Mouse (Mus musculus): ENCODE data around the gene Gm49384. TPM values are rescaled to one million over a fixed set of nuclear protein-coding genes. Genes with fewer than 3 reads are reported as not detected.

The Gm49384 gene
- polyA plus RNA-seq, 1 experiment from 2014 or later = 25.8 TPM

DNA sequence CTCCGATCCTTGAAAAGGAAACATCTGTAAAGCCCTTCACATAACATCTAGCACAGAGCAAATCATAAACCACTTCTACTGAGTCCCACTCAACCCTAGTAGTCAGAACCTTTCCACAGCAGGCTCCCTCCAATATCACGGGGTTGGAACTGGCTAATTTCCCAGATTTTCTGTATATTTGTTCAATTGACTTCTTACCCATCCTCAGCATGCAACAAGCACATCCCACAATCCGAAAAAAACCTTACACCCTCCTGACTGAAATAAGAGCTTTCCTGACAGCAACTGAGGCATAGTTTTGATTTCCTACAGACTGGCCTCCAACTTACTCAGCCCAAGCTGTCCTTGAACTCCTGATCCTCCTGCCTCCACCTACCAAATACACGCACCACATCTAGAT is 47.6 kb downstream of the Gm49384 start:
- ATAC-seq (replicated peaks; ENCODE audit: low FRiP score, low TSS enrichment, low read depth) (no peak), DNase-seq (ENCODE audit: low spot score) (no peak)
- Histone ChIP-seq H3K4me2 (ENCODE audit: low read length) (no peak overlapping the region), H3K4me3 (ENCODE audit: low read depth, low read length) (no peak overlapping the region), H3K27me3 (replicated peaks; ENCODE audit: control insufficient read depth, insufficient read depth, low read length) (no peaks in the 10 kb centered on the region), H3K4me1 (replicated peaks; ENCODE audit: control insufficient read depth, insufficient read depth, low read length) (peaks cover 4% of the 10 kb centered on the region; the same call in 1 of the 2 replicates), H3K27ac (ENCODE audit: low read depth) (no peak overlapping the region), H3K9me3 (ENCODE audit: control insufficient read depth, low read length) (no peaks in the 10 kb centered on the region), H3K9ac (ENCODE audit: low read length) (no peak overlapping the region), H3K36me3 (ENCODE audit: control insufficient read depth, insufficient read depth, low read length) (peaks cover 24% of the 10 kb centered on the region)
- WGBS = 87% methylated on average over 4 of the region's 4 CpGs

DNA sequence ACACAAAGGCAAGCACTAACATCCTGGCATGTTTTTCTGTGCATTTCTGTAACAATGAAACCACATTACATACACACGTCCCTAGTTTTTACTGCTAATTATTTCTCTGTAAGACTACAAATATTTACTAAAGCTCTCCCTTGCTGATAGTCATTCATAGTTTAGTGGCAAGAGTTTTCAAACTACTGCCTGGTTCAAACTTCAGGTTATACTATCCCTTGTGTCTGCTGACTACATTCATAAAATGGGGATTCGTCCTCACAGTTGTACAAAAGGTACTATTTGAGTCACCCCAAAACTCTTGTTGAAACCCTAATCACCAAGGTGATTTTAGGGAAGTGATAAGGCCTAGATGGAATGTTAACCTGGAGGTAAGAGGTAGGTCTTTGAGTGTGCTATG is 48.1 kb downstream of the Gm49384 start:
- WGBS = 81% methylated on average over 2 of the region's 2 CpGs

DNA sequence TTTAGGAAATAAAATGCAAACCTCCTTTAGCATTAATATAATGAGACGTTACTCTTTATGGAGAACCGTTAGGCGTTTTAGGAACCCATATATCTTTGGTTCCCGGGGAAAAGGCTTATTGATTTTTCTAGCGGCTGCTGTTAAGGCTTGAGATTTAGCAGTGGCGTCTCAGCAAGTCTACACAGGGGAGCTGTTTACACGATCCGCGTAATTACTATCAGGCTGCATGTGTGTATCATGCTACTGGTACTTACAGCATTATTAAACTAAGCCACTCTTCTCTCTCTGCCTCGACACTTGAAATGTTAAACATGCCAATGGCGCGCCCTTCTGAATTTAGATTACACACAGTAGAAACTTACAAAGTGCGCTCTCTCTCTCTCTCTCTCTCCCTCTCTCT is 54.0 kb downstream of the Gm49384 start:
- no peak overlapping the region for H3K4me2 ChIP-seq (ENCODE audit: low read length)
- no peak overlapping the region for H3K27ac ChIP-seq (ENCODE audit: low read depth)
- H3K9me3 ChIP-seq (ENCODE audit: control insufficient read depth, low read length) = no peaks in the 10 kb centered on the region
- 59% methylated on average over 13 of the region's 13 CpGs for WGBS
- no peak for DNase-seq (ENCODE audit: low spot score)
- no peaks in the 10 kb centered on the region for H3K4me1 ChIP-seq (replicated peaks; ENCODE audit: control insufficient read depth, insufficient read depth, low read length)
- no peak overlapping the region for H3K4me3 ChIP-seq (ENCODE audit: low read depth, low read length)
- no peak for ATAC-seq (replicated peaks; ENCODE audit: low FRiP score, low TSS enrichment, low read depth)
- no peaks in the 10 kb centered on the region for H3K27me3 ChIP-seq (replicated peaks; ENCODE audit: control insufficient read depth, insufficient read depth, low read length)
- H3K9ac ChIP-seq (ENCODE audit: low read length) = no peak overlapping the region
- no peaks in the 10 kb centered on the region for H3K36me3 ChIP-seq (ENCODE audit: control insufficient read depth, insufficient read depth, low read length)

More for the DNA sequence above, 48.1 kb downstream of the Gm49384 start:
- Histone ChIP-seq H3K36me3 (ENCODE audit: control insufficient read depth, insufficient read depth, low read length) (peaks cover 24% of the 10 kb centered on the region), H3K27me3 (replicated peaks; ENCODE audit: control insufficient read depth, insufficient read depth, low read length) (no peaks in the 10 kb centered on the region), H3K9me3 (ENCODE audit: control insufficient read depth, low read length) (no peaks in the 10 kb centered on the region), H3K4me2 (ENCODE audit: low read length) (no peak overlapping the region), H3K27ac (ENCODE audit: low read depth) (no peak overlapping the region), H3K9ac (ENCODE audit: low read length) (no peak overlapping the region), H3K4me1 (replicated peaks; ENCODE audit: control insufficient read depth, insufficient read depth, low read length) (peaks cover 4% of the 10 kb centered on the region; the same call in 1 of the 2 replicates), H3K4me3 (ENCODE audit: low read depth, low read length) (no peak overlapping the region)
- no peak for DNase-seq (ENCODE audit: low spot score)
- ATAC-seq (replicated peaks; ENCODE audit: low FRiP score, low TSS enrichment, low read depth) = no peak

DNA sequence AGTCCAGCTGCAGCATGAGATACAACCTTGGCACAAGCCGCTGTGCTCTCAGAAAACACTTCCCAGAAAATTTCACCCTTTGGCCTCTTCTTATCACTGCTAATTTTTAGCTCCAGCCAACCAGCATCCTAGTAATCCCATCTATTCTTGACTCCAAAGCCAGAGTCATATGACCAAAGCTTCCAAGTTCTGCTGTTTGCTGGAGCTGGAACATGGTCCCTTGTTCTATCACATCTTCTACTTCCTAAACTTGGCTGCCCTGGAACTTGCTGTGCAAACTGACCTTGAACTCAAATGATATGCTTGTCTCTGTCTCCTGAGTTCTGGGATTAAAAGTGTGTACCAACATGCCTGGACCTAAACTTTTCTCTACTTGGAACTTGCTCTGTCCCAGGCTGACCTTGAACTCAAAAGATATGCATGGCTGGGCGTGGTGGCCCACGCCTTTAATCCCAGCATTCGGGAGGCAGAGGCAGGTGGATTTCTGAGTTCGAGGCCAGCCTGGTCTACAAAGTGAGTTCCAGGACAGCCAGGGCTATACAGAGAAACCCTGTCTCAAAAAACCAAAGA is 56.8 kb downstream of the Gm49384 start:
- DNase-seq (ENCODE audit: low spot score) = no peak
- no peak for ATAC-seq (replicated peaks; ENCODE audit: low FRiP score, low TSS enrichment, low read depth)
- Histone ChIP-seq H3K9ac (ENCODE audit: low read length) (no peak overlapping the region), H3K4me3 (ENCODE audit: low read depth, low read length) (no peak overlapping the region), H3K4me2 (ENCODE audit: low read length) (no peak overlapping the region), H3K9me3 (ENCODE audit: control insufficient read depth, low read length) (no peaks in the 10 kb centered on the region), H3K4me1 (replicated peaks; ENCODE audit: control insufficient read depth, insufficient read depth, low read length) (no peaks in the 10 kb centered on the region), H3K27me3 (replicated peaks; ENCODE audit: control insufficient read depth, insufficient read depth, low read length) (no peaks in the 10 kb centered on the region), H3K36me3 (ENCODE audit: control insufficient read depth, insufficient read depth, low read length) (no peaks in the 10 kb centered on the region), H3K27ac (ENCODE audit: low read depth) (no peak overlapping the region)
- WGBS = 88% methylated on average over 5 of the region's 5 CpGs

DNA sequence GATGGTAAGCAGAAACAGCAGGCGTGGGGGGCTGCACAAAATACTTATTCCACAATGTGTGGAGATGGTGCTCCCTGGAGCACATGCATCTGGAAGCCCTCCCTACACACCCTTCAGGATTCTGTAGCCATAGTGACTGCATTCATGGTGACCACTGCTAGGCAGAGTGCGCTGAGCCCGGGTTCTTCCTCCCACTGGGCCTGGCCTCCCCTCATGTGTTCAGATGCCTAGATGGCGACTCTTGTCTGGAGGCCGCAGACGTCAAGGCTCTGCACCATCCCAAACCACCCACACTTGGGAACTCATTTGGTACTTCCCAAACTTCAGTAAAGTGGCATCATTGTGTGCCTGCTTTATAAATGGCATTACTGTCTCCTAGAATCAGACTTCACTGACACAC is 60.6 kb downstream of the Gm49384 start:
- Histone ChIP-seq H3K4me3 (ENCODE audit: low read depth, low read length) (no peak overlapping the region), H3K9ac (ENCODE audit: low read length) (no peak overlapping the region), H3K27ac (ENCODE audit: low read depth) (no peak overlapping the region), H3K9me3 (ENCODE audit: control insufficient read depth, low read length) (no peaks in the 10 kb centered on the region), H3K4me1 (replicated peaks; ENCODE audit: control insufficient read depth, insufficient read depth, low read length) (no peaks in the 10 kb centered on the region), H3K27me3 (replicated peaks; ENCODE audit: control insufficient read depth, insufficient read depth, low read length) (no peaks in the 10 kb centered on the region), H3K36me3 (ENCODE audit: control insufficient read depth, insufficient read depth, low read length) (no peaks in the 10 kb centered on the region), H3K4me2 (ENCODE audit: low read length) (no peak overlapping the region)
- DNase-seq (ENCODE audit: low spot score) (no peak), ATAC-seq (replicated peaks; ENCODE audit: low FRiP score, low TSS enrichment, low read depth) (no peak)
- WGBS = 83% methylated on average over 6 of the region's 6 CpGs

DNA sequence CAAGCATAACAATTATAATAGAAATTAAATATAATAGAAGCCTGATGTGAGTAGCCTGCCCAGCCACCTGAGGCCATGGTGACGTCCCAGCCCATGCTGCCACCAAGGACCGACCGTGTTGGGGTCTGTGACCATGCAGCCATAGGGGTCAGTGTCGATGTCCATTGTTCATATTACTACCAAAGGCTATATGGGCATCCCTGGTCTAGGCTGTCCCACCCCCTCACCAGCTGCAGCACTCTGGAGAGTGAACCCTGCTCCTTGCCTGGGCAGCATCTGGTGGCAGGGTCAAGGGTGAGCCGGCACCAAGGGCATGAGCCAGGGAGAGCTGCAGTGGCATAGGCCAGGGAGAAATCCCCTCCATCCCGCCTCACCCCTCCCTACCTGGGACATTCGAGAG is 64.2 kb downstream of the Gm49384 start:
- H3K27me3 ChIP-seq (replicated peaks; ENCODE audit: control insufficient read depth, insufficient read depth, low read length) = no peaks in the 10 kb centered on the region
- H3K36me3 ChIP-seq (ENCODE audit: control insufficient read depth, insufficient read depth, low read length) = no peaks in the 10 kb centered on the region
- no peaks in the 10 kb centered on the region for H3K4me1 ChIP-seq (replicated peaks; ENCODE audit: control insufficient read depth, insufficient read depth, low read length)
- H3K27ac ChIP-seq (ENCODE audit: low read depth) = no peak overlapping the region
- H3K9ac ChIP-seq (ENCODE audit: low read length) = no peak overlapping the region
- 86% methylated on average over 7 of the region's 7 CpGs for WGBS
- no peak overlapping the region for H3K4me2 ChIP-seq (ENCODE audit: low read length)
- no peaks in the 10 kb centered on the region for H3K9me3 ChIP-seq (ENCODE audit: control insufficient read depth, low read length)
- H3K4me3 ChIP-seq (ENCODE audit: low read depth, low read length) = no peak overlapping the region
- no peak for DNase-seq (ENCODE audit: low spot score)
- ATAC-seq (replicated peaks; ENCODE audit: low FRiP score, low TSS enrichment, low read depth) = peak; percentile 65; the same call in 1 of the 2 replicates

Small RNAs within 50 kb of the gene (microRNA-seq; reads per million reads assigned to microRNA genes)
- gene Gm47287 (not detected), gene Gm47295 (0.59 reads per million)

Other genes with a start within 250 kb of the Gm49384 start
- 2,140 and 2,401 TPM in 2 replicates for gene Rps29, start 45.1 kb downstream of the Gm49384 start, polyA plus RNA-seq (2014; fragmentation: Nextera tagmentation; extraction: Ambion mirVana)
- 19.7 and 23.4 TPM in 2 replicates for gene Lrr1, start 35.5 kb downstream of the Gm49384 start, polyA plus RNA-seq (2014; fragmentation: Nextera tagmentation; extraction: Ambion mirVana)
- 678 and 785 TPM in 2 replicates for gene Rpl36al, start 20.2 kb downstream of the Gm49384 start, polyA plus RNA-seq (2014; fragmentation: Nextera tagmentation; extraction: Ambion mirVana)
- 41.5 and 49.4 TPM in 2 replicates for gene Mgat2, start 20.1 kb downstream of the Gm49384 start, polyA plus RNA-seq (2014; fragmentation: Nextera tagmentation; extraction: Ambion mirVana)
- 27.5 and 32.5 TPM in 2 replicates for gene Gm49383, start 7.2 kb downstream of the Gm49384 start, polyA plus RNA-seq (2014; fragmentation: Nextera tagmentation; extraction: Ambion mirVana)
- gene Dnaaf2, start 5.8 kb downstream of the Gm49384 start, polyA plus RNA-seq (2014; fragmentation: Nextera tagmentation; extraction: Ambion mirVana) = 8.1 and 8.7 TPM in 2 replicates
- gene Pole2, start 23.9 kb upstream of the Gm49384 start, polyA plus RNA-seq (2014; fragmentation: Nextera tagmentation; extraction: Ambion mirVana) = 28.1 and 29.8 TPM in 2 replicates
- 7.3 and 7.4 TPM in 2 replicates for gene Klhdc1, start 36.9 kb upstream of the Gm49384 start, polyA plus RNA-seq (2014; fragmentation: Nextera tagmentation; extraction: Ambion mirVana)
- 120 and 133 TPM in 2 replicates for gene Klhdc2, start 92.4 kb upstream of the Gm49384 start, polyA plus RNA-seq (2014; fragmentation: Nextera tagmentation; extraction: Ambion mirVana)
- gene Nemf, start 152.9 kb upstream of the Gm49384 start, polyA plus RNA-seq (2014; fragmentation: Nextera tagmentation; extraction: Ambion mirVana) = 69.1 and 78.7 TPM in 2 replicates
- gene Arf6, start 167.9 kb upstream of the Gm49384 start, polyA plus RNA-seq (2014; fragmentation: Nextera tagmentation; extraction: Ambion mirVana) = 48.2 and 53.3 TPM in 2 replicates
- gene Gm9887, start 168.2 kb upstream of the Gm49384 start, polyA plus RNA-seq (2014; fragmentation: Nextera tagmentation; extraction: Ambion mirVana) = 1.1 and 1.5 TPM in 2 replicates

All from intestine, embryonic 14.5 days (tissue).